Mouse (Mus musculus) C2C12 (cell line): Measurements from ENCODE around the gene St6galnac4.

Experiments
- CTCF ChIP-seq: IDR thresholded peaks from one replicate; pipeline ENCODE4 v1.5.1; 2011; ENCODE audit not compliant: control insufficient read depth, insufficient read depth, insufficient read length
- MAX ChIP-seq: IDR thresholded peaks from one replicate; pipeline ENCODE4 v1.6.1; 2011; ENCODE audit warnings: mild to moderate bottlenecking, control low read depth
- MYOD1 ChIP-seq: IDR thresholded peaks from one replicate; pipeline ENCODE4 v1.6.1; 2011; ENCODE audit warnings: low read depth; ENCODE audit not compliant: control insufficient read depth, insufficient read length
- MYOG ChIP-seq: IDR thresholded peaks from one replicate; pipeline ENCODE4 v1.6.1; 2011; ENCODE audit not compliant: control insufficient read depth, insufficient read length; ENCODE audit errors: extremely low read depth
- USF1 ChIP-seq: IDR thresholded peaks from one replicate; pipeline ENCODE4 v1.6.1; 2011; ENCODE audit warnings: low read depth, mild to moderate bottlenecking, control low read depth, moderate library complexity

- no peak for TF ChIP-seq CTCF
- no peak for TF ChIP-seq USF1
- TF ChIP-seq MYOD1 = no peak
- no peak for TF ChIP-seq MAX
- no peak for TF ChIP-seq MYOG
These were observed 21.4 kb downstream of the St6galnac4 start for GRCm38 (mm10) chr2:32608141-32608777.
